Mouse (Mus musculus): ENCODE measurements around the gene Gm12394. TPM values are rescaled to one million over a fixed set of nuclear protein-coding genes. Genes with fewer than 3 reads are reported as not detected.
"Not testable (repeated sequence)": the region's sequence is repeated elsewhere in the genome, so short reads cannot be mapped to it uniquely, and the experiment has no call there.

Gm12394 gene
- total RNA-seq (2015; ENCODE audit: low replicate concordance) (not detected in 2 replicates), total RNA-seq (2017; ENCODE audit: low replicate concordance) (not detected in 2 replicates)

DNA sequence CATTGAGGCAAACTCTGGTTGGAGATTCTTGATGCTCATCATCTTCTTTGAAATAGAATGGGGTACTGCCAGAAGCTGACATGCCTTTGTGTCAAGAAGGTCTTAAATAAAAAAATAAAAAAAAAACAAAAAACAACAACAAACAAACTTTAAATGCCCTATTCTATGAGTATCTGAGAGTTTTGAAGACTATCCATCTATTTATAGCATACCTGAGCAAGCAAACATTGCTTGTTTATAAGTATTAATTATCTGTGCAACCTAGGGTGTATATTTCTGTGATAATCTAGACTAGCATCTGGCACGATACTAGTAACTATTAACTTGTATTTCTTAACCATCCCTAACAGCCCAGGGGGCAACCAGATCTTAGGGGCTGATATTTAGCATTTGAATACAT, at the start of gene Gm12394:
TSS of gene Gm12394 (minus strand) at position 101 of the 400 bp plus-strand sequence.
- not testable (repeated sequence) for ATAC-seq (replicated peaks; ENCODE audit: low FRiP score, poor library complexity, severe bottlenecking)

DNA sequence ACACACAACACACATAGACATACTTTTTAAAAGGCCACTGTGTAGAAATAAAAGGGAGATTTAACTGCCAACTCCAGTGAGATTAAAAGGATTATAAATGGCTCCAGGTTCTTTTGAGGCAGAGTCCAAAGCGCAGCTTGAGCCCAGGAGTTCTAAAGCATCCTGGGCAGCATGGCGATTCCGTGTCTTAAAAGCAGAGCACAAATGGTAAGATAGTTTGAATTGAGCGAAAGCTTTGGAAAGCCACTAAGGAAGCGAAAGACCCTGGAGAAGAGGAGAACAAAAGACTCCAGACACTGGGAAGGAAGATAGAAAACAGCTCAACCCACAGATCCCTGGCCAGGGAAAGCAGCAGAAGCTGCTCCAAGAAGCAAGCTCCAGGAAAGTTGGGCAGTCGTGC, 48.4 kb upstream of the Gm12394 start:
- no peak for ATAC-seq (replicated peaks; ENCODE audit: low FRiP score, poor library complexity, severe bottlenecking)

DNA sequence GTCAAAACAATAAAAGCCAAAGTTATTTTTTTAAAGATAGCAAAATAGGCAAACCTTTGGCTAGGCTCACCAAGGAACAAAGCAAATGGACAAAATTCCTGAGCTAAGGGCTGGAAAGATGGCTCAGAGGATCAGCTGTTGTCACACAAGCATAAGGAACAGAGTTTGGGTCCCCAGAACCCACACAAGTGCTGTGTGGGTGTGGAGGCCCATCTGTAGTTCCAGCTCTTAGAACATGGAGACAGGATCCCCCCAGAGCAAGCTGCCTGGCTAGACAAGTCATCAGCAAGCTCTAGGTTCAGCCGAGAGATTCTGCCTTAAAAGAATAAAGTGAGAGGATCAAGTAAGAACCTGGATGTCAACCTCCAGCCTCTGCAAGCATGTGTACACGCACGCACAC, 48.0 kb upstream of the Gm12394 start:
- no peak for ATAC-seq (replicated peaks; ENCODE audit: low FRiP score, poor library complexity, severe bottlenecking)

DNA sequence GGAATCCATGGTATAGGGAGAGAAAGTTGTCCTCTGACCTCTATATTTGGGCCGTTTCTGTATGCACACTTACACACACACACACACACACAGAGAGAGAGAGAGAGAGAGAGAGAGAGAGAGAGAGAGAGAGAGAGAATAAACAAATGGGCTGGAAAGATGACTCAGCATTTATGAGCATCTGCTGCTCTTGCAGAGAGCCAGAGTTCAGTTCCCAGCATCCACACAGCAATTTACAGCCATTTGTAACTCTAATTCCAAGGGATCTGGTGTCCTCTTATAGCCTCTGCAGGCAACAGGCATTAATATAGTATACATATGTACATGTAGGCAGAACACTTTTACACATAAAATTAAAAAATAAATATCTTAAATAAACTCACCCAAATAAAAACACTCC, 47.4 kb upstream of the Gm12394 start:
- ATAC-seq (replicated peaks; ENCODE audit: low FRiP score, poor library complexity, severe bottlenecking), result peak; percentile 40; the same call in 1 of the 2 replicates

DNA sequence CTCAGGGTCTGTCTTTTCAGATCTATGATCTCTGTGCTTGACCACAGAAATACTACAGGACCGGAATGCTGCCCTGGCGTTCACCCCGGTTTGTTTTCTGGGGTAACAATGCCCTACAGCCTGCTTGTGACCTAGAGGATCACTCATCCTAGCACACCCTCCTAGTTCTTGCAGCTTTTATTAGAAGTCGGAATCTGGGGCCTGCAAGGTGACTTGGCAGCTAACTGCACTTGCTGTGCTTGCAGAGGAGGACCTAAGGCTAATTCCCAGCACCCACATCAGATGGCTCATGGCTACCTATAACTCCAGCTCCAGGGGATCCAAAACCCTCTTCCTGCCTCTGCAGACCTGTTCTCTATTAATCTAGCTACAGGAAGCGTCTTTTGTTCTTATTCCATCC, 46.2 kb upstream of the Gm12394 start:
- ATAC-seq (replicated peaks; ENCODE audit: low FRiP score, poor library complexity, severe bottlenecking), result no peak

DNA sequence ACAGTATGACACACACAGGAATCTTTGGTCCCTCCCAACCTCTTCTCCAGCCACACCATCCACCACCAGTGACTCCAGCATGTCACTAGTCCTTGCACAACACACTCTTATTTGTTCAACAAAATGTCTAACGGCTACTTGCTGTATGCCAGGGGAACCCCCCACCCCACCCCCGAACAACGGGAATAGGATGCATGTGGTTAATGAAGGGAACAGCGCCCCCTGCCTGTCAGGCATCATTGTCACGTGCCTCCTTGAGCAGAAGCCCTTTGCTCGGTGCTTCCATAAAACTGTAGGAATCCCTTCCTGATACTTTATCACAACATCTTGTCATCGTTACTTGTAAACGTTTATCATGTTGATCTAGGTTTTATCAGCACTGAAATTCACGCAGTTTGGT, 45.6 kb upstream of the Gm12394 start:
- peak; percentile 73 for ATAC-seq (replicated peaks; ENCODE audit: low FRiP score, poor library complexity, severe bottlenecking)

DNA sequence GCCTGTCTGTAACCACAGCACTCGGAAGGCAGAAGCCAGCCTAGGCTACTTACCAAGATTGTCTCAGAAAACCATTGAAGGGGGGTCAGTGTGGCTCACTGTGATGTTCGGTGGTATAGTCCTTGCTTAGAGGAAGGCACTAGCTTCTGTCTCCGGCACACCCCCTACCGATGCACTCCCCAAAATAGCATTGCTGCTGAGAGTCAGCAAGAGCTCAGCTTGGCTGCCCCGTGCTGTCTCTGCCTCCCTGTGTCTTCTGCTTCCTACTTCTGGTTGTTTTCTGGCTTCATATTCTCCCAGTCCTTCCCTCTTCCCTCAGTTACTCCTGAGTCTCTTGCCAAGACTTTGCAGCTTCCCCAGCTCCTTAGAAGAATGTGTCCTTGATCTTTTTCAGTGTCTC, 44.3 kb upstream of the Gm12394 start:
- ATAC-seq (replicated peaks; ENCODE audit: low FRiP score, poor library complexity, severe bottlenecking), result no peak

DNA sequence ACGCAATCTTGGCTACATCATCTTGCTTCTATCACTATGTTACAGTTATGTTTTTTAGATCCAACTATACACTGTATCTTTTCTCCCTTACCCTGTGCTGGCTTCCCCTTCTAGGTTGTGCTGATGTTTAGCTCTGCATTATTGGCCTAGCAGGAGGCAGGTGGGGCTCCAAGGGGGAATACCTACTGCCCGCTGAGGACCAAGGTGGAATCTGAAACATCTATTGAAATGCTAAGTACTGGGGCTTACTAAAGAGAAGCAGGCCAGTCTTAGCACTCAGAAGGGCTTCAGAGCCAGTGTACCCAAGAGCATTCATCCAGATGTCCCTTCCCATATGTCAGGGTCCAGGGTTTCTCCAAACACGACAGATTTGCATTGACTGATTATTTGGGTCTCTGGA, 42.3 kb upstream of the Gm12394 start:
- no peak for ATAC-seq (replicated peaks; ENCODE audit: low FRiP score, poor library complexity, severe bottlenecking)

DNA sequence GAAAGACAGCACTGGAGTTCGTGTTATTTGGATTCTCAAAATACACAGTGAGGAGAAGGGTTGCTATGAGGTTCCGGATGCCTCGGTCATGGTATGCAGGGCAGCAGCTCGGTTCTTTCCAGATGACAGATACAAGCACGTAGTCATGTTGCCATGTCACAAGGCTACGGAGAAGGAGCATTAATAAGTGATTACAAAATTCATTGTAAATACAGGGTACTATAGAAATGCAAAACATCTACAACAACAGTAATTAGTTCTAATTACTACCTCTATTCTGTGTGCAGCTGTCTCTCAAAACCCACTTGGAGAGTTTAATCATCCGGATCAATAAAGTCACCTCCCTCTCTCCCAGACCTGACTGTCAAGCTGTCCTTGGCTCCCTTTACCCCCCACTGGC, 38.5 kb upstream of the Gm12394 start:
- ATAC-seq (replicated peaks; ENCODE audit: low FRiP score, poor library complexity, severe bottlenecking), result no peak

DNA sequence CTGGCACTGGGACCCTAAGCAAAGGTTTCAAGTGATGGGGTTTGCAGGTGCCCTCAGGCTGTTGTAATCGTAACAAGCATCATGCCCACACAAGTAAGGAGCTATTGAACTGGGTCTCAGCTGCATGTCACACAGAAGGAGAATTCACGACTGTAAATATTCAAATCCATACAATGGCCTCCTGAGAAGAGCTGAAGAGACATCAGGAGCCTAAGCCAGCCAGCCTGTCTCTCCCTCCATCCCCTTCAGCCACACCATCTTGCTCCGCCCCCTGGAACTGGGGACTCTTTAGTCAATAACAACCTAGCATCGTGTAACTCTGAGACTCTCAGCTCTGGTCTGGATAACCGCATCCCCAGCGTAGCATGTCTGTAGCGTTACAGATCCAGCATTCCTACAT, 34.6 kb upstream of the Gm12394 start:
- no peak for ATAC-seq (replicated peaks; ENCODE audit: low FRiP score, poor library complexity, severe bottlenecking)

DNA sequence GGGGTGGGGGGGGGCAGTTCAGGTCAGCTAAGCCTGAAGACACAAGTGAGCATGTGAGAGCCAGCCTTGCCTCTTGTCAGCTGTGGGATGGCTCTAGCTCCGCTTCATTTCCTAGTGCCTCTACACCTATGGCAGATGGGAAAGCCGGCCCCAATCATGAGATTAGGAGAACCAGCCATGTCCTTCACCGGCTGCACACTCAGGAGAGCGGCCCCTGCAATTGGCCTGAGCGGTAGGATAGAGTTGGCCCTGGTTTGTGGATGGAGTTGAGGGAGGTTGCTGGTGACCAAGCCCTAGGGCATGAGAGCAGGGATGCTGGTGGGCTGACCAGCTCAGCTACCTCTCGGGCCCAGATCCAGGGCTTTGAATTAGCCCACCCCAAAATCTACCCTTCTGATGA, 32.2 kb upstream of the Gm12394 start:
- no peak for ATAC-seq (replicated peaks; ENCODE audit: low FRiP score, poor library complexity, severe bottlenecking)

DNA sequence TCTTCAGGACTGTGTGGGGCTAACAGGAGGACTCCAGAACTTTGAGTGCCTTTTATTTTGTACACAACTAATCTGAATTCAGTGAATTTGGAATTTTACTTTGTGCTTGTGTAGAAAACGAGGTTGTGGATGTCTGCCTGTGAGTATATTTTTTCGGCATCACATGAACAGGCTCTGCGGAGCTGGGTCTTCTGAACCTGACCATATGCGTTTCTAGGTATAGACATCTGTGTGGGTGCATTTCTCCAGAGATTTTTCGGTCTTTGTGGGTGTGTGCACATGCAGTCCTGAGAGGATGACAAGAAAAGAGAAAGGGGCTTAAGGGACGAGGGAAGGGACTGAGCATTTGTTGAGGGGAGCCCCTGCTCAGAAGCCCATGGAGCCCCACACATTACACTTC, 30.4 kb upstream of the Gm12394 start:
- no peak for ATAC-seq (replicated peaks; ENCODE audit: low FRiP score, poor library complexity, severe bottlenecking)

DNA sequence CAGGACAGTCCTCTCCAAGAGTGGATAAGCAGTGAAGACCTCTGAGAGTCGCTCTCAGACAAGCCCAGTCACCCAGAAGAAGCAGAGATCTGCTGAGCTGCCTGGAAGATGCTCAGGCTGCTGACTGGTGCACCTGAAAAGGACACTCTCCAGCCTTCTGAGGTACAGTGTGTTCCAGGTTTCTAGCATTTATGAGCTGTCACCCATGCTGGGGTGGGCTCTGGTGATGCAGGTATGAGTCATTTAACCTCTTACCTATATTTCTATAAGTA, 24.0 kb upstream of the Gm12394 start:
- ATAC-seq (replicated peaks; ENCODE audit: low FRiP score, poor library complexity, severe bottlenecking), result peak; percentile 67

DNA sequence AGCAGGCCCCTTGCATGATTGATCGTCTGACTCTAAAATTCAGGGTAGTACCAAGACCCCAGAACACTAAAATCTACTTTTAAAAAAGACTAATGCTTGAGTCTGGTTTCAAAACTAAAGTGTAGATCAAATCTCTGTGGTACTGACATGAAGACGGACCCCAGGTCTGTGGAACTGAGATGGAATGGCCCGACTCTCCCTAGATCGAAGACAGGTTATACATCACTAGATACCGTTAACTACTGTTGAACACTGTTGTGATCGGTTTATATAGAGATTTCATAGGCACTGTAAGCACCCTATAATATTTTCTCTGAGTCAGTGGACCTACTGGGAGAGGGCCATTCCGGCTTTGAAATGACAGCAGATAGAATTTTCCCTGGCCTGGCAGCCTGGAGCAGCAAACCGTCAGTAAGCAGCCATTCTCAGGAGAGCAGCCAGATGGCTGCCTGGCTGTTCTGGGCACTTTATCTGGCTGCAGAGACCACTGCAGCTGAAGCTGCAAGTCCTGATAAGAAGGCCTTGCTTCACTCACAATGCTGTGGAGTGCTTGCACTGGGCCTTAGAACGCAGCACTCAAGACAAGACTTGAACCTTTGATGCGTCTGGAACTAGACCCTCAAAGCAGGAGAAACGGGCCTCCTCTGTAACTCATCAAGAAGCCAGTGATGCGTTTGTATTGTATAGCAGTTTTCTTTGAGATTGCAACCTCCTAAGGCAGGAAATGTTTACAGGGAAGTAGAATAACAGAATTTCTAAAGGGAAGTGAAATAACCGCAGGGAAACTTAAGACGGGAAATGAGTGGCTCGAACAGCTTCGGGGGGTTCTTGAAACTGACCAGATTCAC, 23.5 kb upstream of the Gm12394 start:
- peak; percentile 93 for ATAC-seq (replicated peaks; ENCODE audit: low FRiP score, poor library complexity, severe bottlenecking)

DNA sequence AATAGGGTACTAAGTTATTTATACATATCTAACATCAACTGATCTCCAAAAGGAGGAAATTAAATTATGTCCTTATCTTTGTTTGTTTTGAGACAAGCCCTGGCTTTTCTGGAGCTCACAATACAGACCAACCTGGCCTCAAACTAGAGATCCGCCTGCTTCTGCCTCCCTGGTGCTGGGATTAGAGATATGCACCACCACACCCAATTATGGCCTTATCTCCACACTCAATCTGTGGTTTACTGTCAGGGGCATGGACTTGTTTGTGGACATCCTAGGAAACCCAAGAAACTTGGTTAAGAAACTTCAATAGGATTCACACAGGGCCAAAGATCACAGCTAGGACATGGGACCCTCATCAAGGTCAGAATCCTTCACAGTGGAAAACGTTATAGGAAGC, 21.1 kb upstream of the Gm12394 start:
- ATAC-seq (replicated peaks; ENCODE audit: low FRiP score, poor library complexity, severe bottlenecking), result peak; percentile 50

DNA sequence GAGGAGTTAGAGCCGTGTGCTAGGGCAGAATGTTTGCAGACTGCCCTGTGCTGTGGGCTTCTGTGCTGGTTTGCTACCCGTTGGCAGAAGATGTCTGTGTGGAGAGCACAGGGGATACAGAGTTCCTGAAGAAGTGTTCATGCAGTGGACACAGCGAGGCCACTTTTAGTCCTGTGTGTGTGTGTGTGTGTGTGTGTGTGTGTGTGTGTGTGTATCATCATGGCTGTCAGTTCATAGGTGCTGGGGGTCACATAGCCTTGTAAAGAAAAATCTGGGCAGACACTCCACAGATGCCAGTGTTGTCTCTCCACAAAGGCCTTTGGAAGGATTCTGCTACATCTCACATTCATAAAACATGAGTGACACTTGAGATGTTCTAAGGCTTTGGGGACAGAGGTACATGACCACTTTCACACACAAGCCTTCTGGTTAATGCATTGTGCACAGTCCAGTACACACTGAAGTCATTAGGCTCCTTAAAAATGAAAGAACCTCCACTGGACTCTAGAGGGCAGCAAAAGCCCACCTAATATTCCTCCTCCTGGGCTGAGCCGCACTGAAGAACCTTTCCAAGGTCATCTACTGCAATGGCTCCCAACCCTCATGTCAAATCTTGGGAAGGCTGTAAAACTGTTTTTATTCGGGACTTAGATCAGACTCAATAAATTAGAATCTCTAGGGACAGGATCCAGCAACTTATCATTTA, 20.2 kb upstream of the Gm12394 start:
- peak; percentile 64 for ATAC-seq (replicated peaks; ENCODE audit: low FRiP score, poor library complexity, severe bottlenecking)

DNA sequence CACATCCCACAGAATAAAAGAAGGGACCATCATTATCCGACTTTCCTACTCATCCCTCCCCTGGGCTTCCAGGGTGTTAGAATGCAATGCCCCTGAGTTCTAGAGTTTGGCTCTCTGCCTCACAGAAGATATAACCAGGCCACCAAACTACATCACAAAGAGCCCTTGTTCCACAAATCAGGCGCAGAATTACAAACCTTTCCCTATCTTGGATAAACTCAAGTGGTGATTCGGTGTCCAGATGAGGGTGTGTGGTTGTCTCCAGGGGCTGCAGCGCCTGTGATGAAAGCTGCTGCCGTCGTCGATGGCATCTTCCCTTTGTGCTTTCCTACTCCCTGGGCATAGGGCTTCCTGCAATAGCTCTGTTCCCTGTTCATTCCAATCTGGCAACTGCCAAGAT, 17.6 kb upstream of the Gm12394 start, which contains the start of gene Fam205c:
TSS of gene Fam205c (minus strand) at position 101 of the 400 bp plus-strand sequence.
- no peak for ATAC-seq (replicated peaks; ENCODE audit: low FRiP score, poor library complexity, severe bottlenecking)

DNA sequence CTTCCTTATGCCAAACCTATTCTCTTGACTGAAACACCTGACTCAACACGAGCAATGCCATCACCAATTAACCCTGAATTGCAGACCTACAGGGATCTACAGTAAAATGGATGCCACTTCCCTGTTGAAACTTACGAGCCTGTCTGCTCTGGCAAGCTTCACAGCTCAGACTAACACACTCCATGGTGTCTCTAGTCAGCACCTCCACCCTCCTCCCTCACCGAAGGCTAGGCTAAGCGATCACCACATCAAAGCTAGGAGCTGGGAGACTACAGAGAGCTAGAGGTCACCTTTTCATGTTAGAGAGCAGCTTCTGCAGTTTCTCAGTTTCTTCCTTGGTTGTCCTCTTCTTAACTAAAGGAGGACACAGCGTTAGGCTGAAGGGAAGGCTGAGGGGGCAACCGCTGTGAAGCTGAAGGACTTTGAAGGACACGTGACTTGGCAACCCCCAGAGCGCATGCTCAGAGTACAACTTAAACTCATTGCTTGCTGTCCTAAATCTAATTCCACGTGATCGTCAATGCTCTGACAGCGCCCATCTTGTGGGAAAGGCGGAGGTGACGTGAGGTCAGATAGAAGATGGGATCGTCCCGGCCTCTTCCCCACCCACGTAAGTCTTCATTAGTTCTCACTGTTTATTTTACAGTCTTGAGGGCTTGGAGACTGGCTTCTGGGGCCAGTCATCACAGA, 16.3 kb upstream of the Gm12394 start:
- ATAC-seq (replicated peaks; ENCODE audit: low FRiP score, poor library complexity, severe bottlenecking), result no peak

DNA sequence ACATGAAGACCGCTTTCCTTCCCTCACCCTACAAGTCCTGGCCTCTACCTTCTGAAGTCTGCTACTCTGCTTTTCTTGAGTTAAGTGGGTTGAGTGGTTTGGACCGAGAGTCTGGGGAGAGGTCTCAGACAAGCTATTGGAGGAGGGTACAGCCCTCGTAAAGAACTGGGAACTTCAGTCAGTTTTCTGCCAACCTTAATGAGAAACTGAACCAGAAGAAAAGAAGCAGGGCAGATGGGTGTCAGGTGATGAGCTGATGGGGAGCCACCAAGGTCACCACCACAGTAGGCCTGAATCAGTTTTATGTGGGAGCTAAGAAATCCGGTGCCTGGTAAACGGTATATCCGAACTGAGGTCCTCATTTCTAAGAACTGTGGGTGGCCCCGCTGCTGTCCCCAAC, 15.6 kb upstream of the Gm12394 start:
- ATAC-seq (replicated peaks; ENCODE audit: low FRiP score, poor library complexity, severe bottlenecking), result no peak

DNA sequence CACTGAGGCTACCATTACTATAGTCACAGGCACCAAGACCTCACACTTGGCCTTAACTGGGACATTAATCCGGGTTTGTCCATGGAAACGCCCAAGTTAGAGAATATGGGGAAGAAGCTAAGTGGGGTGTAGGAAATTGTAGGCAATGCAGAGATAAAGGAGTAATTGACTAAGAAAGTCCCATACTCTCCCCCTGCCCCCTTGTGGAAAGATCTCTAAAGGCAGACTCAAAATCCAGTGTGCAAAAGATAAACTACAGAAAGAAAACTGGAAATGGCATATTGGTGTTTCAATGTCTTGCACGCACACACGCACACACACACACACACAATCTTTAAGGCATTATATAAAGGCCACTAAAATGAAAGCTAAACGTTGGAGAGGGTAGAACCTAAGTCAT, 14.2 kb upstream of the Gm12394 start:
- no peak for ATAC-seq (replicated peaks; ENCODE audit: low FRiP score, poor library complexity, severe bottlenecking)

DNA sequence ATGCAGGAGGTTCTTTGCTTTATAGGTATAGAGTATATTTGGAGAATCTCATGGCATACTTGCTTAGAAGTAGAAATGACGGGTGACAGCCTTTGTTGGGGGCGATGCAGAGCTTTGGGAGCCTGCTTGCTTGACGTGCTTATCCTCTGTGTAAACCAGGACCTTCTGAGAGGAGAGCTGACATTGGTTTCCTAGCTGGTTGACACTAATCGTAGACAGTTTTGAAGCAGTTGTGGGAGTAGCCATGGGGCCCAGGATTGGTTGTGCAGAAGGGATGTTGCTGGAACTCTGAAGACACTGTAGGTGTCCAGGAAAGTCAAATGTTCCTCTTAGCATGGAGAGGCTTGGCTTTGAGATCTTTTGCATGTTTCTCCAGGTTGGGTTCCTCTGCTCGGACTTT, 11.6 kb upstream of the Gm12394 start:
- ATAC-seq (replicated peaks; ENCODE audit: low FRiP score, poor library complexity, severe bottlenecking), result 0 out of 2 replicates have a peak, but pooled peaks have one; percentile 12

All from erythroid progenitor cell, adult 5-6 weeks (primary cell).